Mouse (Mus musculus): ENCODE results near the gene Tgfbrap1.

Tgfbrap1 gene

DNA sequence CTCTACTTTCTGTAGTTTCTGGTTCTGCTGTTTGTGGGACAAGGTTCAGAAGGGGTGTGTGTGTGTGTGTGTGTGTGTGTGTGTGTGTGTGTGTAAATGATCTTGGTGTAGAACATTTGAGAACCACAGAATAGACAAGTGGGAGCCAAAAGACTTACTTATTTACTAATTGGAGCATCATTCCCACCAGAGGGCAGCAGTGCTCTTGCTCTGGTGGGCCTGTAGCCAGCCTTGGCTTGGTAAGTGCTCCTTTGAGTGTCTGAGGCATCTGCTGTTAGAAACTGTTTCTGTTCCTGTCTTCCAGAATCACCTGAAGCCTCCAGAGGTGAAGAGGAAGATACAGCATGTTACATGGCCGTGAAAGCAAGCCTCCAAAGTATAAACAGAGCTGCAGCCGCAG lies 14.4 kb upstream of the Tgfbrap1 start:
- DNase-seq (ENCODE audit: low spot score in 2 of 2): peak; percentile 13 to 43

DNA sequence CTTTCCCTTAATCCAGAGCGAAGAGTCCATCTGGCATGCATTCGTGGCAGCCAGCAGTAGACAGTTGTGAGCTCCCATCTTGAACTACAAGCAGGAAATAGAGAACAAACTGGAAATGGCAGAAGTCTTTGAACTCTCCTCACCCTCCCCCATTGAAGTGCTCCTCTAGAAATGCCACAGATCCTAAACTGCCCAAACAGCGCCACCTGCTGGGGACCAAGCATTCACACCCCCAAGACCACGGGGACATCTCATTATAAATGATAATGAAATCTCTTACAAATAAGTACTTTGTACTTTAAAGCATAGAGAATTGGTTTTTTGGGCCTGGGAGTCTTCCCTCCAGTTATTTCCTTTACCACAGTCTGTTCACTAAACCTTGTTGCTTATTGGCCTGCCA lies 12.1 kb upstream of the Tgfbrap1 start:
- peak in 1 of 2 experiments; percentile 33 for DNase-seq (ENCODE audit: low spot score in 2 of 2)

DNA sequence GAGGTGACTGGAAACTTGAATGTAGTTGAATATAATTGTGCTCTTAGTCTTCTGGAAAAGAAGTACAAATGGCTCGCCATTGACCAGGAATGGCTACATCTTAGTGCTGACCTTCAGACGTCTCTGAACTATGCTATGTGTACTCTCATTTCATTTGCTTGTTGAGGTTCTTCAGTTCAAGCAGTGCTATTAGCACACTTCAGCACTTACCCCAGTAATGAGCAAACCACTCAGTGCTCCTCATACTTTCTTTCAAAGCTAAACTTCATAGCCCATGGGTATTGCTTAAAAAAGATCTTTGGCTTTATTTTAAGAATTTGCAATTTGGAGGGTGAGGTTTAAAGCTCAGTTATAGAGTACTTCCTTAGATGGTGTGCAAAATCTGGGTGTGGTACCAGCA lies 10.3 kb upstream of the Tgfbrap1 start:
- DNase-seq (ENCODE audit: low spot score in 2 of 2): no peak

DNA sequence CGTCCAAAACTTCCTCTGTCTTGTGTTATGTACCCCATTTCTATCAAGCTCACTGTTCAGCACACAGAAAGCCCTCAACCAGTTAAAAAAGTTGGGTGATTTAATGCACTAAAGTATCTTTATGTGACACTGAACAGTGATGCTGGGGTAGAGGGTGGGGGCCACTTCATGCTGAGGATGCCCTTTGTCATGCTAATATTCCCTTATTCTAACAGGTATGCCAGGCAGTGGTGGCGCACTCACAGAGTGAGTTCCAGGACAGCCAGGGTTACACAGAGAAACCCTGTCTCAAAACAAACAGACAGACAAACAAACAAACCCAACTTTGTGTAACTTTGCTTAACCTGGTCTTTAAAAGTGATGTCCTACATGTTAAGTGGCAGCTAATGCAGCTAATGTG lies 4.2 kb downstream of the Tgfbrap1 start:
- DNase-seq (ENCODE audit: low spot score in 2 of 2): no peak

DNA sequence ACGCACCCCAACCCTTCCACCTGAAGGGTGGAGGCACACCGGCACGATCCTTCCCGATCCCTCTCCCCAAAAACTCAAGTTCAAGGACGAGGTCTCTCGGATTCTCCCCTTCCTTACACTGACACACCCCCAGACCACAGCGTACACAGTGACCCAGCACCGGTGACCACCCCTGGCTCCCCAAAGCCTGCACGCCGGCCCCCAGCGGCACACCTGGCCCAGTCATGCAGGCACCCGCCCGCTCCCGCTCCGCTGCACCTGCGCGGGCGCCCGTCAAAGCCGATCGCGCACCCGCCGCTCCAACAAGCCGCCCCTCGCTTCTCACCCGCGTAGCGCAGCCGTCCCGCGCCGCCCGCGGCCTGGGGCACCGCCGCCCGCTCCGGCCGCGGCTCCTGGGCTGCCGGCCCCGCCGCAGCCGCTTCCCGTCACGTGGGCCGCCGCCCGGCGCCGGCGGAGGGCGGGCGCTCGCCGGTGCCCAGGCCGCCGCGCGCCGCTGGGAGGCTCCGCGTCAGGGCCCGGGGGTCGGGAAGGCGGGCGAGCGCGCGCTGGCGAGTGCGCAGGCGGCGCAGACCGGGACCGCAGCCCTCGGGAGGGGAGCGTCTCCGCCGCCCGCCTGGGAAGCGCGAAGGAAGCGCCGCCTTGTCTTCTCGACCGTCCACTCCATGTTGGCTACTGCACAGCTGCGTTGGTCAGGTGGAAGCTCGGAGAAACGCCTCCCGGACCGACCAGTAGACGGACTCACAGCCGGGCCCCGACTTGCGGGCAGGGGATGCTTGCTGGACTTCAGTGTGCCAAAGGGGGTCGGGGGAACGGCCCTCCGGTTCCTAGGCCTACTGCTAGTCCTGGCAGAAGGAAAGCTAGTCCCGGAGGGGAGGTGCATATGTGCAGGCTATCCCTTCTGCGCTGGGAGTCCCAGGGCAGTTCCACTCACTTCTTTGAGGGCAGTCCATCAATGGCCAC lies 6.1 kb downstream of the Tgfbrap1 start:
- peak; percentile 61 to 67 for DNase-seq (ENCODE audit: low spot score in 2 of 2)

DNA sequence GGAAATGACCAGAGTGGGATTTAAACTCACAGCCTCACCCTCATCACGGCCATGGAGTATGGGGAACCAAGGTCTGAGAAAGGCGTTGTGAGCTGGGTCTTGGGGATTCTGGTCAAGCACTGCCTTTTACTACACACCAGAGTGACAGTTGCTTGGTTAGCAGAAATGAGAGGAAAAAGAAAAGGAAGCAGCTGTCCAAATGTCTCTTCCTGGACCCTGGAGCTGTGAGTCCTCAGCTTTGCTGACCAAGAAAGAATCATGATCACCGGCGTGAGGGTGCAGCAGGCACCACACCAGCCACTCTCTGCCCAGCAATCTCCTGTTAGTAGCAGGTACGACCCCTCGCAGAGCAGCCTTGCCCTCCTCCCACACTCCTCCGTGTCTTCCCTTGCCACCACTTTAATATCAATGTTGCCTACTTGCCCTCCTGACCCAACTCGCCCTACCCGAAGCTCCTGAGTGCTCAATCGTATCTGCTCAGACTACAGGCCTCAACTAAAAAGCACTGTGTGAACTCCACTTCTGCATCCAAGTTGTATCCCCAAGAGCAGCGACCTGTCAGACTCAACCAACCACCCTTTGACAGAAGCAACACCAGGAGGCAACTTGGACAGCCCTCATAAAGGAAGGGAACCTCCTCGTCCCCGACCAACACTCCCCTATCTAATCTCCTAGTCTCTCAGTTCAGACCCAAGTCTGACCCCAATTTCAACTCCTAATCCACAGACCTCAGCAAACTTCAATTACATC lies 7.0 kb downstream of the Tgfbrap1 start:
- no peak for DNase-seq (ENCODE audit: low spot score in 2 of 2)

DNA sequence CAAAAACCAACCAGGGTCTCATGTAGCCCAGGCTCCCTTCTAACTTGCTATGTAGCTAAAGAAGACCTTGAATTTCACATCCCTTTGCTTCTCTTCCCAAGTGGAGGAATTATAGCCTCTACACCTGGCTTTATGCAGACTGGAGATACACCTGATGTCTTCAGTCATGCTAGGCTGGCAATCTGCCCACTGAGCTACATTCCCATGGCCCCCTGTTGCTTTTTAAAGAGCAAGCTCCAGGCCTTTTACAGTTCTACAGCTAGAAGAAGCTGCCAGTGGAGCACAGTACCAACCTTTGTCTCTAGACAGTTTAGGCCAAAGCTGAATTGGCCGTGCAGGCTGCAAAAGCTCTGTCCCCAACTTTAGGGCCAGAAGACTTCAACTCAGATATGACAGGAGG lies 8.0 kb downstream of the Tgfbrap1 start:
- no peak for DNase-seq (ENCODE audit: low spot score in 2 of 2)

DNA sequence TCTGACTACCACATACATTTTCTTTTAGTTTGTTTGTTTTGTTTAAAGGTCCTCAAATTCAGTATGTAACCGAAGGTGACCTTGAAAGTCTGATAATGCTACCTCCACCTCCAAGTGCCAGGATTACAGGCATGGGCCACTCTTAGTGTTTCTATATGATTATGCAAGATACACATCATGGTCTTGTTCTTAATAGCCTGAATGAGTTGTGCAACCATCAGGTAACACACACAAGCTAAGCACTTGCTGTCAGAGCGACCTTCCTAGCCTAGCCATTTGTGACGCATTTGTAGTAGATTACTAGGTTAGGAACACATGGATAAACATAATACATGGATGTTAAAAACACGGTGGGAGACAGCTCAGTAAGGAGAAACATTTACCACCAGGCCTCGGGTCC lies 15.5 kb downstream of the Tgfbrap1 start:
- no peak for DNase-seq (ENCODE audit: low spot score in 2 of 2)

DNA sequence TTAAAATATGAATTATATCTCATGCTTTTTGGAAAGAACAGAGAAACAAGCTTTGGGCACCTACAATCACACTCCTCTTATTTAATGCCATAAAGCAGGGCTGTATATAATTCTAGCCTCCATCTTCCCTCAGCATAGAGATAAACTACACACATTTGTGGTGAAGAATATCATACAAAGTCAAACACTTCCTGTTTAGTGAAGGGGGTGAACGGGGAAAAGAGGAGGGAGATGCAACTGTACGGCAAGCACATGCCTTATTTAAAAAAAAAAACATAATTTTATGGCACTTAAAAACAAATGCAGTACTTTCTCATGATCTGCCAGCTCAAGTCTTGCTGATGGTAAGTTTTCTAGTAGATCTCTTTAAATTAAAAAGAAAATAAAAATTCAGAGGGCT lies 20.3 kb downstream of the Tgfbrap1 start:
- DNase-seq (ENCODE audit: low spot score in 2 of 2): no peak

DNA sequence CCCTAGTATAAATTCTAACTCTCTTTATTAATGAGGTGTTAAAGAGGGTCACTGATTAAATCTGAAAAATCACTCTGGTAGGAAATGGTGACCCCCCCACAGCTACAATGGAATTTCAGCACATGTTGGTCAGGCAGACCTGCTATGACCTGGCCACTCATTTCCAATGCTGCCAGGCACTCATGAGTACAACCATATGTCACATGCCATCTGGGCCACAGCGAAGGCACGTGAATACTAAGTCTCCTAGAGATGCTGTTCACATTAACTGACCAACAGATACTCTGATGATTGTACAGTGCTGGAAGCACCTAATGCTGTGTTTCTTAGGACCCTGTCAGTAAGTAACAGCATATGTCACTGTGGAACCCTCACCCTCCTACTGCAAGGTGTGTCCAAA lies 23.6 kb downstream of the Tgfbrap1 start:
- no peak for DNase-seq (ENCODE audit: low spot score in 2 of 2)

DNA sequence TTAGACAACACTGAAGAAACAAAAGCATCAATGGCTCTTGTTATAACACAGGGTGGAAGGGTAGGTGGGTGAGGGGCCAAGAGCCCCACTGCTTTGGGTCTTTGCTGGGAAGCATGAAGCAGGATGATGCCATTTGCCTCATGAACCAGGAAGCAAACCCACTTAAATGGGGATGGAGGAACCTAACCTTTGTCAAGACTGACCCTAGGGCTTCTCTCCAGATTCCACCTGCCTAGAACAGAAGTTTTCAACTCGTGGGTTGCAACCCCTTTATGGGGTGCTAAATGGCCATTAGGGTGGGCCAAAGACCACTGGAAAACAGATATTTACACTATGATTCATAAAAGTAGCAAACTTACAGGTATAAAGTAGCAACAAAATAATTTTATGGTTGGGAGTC lies 25.9 kb downstream of the Tgfbrap1 start:
- DNase-seq (ENCODE audit: low spot score in 2 of 2): no peak

DNA sequence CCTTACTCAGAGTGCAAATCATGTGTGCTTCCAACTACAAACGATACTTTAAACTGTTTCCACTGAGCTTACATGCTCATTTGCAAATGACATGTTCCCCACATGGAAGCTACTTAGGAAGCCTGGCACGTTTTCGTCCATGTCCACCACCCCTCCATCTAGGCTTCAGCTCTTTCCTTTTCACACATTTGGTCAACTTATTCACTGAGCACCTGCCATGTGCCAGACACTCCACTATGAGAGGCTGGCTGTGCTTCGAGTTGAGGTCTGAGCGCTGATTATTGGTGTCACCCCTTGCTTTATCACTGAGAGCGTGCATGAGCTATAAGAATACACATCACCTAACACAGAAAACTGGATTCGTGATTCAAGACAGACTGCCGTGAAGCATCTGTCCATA lies 26.4 kb downstream of the Tgfbrap1 start:
- no peak for DNase-seq (ENCODE audit: low spot score in 2 of 2)

DNA sequence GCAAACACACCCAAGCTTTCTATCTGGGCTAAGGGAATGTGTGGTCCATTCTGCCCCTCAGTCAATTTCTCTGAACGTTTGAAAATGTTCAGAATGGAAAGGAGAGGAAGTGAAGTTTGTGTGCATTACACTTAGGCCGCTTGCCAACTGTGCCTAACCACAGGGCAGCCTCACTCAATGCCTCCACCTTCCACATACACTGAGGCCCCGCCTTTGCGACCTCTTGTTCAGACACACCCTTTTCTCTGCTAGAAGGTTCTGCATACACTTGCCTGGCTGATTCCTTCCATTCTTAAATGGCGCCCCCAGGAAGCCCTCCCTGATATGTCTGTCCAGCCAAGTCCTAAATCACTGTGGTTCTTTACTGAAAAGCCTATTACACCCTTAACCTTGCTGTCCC lies 27.7 kb downstream of the Tgfbrap1 start:
- no peak for DNase-seq (ENCODE audit: low spot score in 2 of 2)

DNA sequence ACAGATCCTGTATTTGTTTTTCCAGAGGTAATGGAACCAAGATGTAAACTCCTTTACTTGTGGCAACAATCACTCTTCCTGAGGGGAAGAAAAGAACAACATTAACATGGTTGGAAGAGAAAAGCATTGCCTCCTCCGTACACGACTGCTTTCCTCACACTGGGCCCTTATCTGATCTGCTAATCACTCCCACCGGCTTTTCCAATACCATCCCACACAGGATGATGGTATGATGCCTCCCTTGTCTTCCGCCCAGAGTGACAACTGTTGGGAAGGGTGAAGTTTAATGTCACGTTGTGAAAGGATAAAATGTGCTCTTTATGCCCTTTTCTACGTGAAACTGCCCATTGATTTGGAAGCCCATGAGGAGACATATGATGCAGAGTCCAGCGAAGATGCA lies 30.9 kb downstream of the Tgfbrap1 start:
- DNase-seq (ENCODE audit: low spot score in 2 of 2): no peak

DNA sequence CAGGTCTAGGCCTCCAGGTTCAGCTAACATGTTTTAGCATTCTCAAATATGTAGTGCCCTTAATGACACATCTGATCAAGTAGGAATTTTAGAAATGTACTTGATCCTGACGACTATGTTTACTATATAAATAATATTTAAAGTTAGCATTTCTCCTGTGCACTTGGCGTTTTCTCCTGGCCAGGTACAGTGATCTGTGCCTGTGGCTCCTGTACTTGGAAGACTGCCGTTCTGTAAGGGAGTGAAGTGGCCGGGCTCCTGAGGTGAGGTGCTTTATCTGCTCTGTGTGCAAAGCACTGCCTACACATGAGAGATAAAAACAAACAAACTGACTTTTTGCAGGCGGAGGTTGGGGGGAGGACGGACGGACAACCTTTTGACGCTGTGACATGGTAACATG lies 31.9 kb downstream of the Tgfbrap1 start:
- no peak for DNase-seq (ENCODE audit: low spot score in 2 of 2)

DNA sequence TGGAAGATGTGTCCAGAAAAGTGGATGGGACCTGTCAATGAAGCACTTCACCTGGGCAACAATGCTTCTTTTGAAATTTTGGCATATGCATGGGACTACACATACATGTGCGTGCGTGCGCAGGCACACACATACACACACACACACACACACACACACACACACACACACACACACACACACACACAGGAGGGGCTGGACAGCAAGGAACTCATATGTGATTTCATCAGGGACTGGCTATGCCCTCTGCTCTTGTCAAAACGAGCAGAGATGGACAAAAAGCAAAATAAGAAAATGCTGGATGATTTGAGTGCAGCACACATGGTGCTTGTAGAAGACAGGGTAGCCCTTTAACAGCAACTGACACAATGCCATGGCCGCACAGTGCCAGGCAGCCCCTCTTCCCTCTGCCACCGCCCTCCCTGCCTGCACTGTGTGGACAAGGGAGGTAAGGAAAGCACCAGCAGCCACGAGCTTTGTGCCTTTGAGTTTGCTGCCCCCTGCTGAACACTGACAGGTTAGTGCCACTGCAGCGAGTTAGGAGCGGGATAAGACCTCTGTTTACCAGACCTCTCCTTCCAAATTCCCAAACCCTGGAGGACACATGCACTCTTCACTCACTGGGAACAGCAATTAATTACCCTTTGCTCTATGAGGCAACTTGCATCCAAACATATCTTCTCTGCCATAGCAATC lies 32.7 kb downstream of the Tgfbrap1 start:
- DNase-seq (ENCODE audit: low spot score in 2 of 2): peak; percentile 7 to 13

DNA sequence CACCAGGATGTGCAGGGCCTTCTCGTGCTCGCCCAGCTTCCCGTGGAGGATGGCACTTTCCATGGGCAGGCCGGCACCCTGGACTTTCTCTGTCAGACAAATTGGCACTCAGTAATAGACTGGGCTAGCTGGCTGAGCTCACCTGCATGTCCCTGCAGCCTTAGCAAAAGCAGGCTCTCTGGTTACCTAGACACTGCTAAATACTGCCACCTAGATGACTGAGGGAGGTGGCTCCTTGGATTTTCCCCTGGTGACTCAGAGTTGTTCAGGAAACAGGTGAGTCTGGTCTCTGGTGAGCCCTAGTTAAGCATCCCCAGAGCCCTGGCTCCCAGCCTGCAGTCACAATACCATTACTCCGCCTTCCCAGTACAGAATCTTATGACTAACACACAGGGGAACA lies 46.5 kb downstream of the Tgfbrap1 start:
- peak in 1 of 2 experiments; percentile 3 for DNase-seq (ENCODE audit: low spot score in 2 of 2)

DNA sequence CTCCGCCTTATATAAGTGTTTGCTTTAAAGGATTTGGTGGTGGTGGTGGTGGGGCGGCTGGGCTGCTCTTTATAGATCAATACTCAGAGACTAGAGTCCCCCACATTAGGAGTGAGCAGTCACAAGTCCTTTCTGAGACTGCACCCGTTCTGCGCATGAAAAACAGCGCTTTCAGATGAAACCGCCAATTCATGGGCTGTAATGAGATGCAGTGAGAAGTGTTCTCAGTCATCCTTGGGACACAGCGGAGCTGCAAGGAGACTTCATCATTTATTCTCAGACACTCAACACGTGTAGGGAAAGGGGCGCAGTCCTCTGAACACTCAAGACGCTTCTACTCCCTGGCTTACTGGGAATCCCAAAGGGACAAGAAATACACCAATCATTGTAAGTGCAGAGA lies 50.6 kb downstream of the Tgfbrap1 start:
- no peak for DNase-seq (ENCODE audit: low spot score in 2 of 2)

DNA sequence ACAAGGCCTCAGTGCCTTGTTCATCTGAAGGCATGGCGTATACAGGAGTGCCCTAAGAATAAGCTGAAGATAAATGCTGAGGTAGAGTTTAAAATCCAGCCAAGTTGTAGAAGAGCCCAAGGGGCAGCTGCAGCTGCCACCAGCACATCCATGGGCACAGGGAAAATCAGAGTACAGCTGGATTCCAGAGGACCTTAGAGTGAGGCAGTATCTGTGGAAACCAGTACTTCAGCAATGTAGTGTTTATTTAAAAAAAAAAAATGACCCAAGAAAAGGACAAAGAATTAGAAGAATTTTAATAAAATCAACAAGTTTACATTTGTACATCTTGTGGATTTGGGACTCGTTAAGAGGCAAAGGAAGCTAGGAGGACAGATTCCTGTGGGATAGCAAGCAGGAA lies 51.4 kb downstream of the Tgfbrap1 start:
- no peak for DNase-seq (ENCODE audit: low spot score in 2 of 2)

DNA sequence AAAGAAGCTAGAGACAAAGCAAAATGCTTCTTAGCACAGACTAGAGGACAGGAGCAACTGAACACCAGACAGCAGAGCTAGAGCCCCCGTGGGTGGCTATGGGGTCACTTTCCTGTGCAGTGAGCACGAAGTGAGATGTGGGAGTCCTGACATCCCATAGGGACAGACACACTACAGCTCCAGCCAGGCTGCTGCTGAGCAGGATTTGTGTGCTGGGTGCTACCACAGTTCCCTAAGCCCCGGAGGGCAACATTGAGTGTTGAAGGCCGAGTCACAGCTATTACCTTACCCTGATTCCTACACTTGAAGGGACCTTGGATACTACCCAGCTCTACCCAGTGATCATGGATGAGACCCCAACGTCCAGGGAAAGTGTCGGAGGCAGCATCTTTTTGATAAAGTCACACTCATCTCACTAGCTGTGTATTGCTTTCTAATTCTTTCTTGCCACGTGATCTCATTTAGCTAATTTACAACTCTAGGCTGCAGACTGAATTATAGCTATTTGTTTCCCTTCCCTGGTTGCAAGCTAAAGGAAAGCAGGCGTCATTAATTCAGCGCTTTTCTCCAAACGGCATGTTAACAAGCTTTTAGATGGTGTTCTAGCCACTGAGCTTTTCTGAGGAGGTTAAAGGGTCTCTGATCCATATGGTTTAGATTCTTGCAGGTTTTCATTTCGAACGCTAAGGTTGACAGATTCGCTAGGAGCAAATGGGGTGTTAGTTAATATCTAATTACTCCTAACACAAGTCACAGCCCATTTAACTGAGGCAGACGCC lies 53.0 kb downstream of the Tgfbrap1 start:
- no peak for DNase-seq (ENCODE audit: low spot score in 2 of 2)

DNA sequence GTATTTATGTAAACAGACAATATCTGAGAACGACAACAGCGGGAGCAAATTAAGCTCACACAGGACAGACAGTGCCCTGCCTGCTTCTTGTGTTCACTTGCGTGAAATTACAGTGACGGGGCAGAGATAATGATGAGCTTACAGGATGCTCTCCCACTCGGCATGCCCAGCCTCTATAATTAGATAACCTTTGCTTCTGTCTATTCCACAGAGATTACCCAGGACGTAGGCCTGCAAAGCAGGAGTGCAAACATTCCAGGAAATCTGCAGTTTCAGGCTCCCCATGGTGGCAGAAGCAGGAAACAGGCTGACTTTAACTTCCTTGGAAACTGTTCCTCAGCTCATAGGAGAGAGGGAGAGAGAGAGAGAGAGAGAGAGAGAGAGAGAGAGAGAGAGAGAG lies 56.2 kb downstream of the Tgfbrap1 start:
- no peak for DNase-seq (ENCODE audit: low spot score in 2 of 2)

DNA sequence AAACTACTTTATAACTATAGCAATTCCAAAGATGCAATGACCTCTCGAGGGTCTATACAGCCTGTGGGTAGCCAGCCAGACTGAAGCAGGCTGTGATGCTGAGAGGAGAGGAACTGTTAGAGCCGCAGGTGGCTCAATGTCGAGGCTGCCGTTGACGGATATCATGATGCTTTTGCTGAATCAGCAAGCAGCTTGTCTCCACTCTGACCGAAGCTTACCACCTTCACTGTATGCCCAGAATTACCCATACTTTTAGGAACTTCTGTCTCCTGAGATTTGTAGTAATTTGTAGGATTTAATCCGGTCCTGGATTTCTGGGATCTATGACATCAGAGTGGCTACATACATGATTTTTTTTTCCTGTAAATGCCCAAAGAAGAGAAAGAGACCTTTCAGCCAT lies 62.4 kb downstream of the Tgfbrap1 start:
- no peak for DNase-seq (ENCODE audit: low spot score in 2 of 2)
